Mouse (Mus musculus) gastrocnemius, postnatal 10 days (tissue): ENCODE results near the gene Cpsf3. TPM values are rescaled to one million over a fixed set of nuclear protein-coding genes. Genes with fewer than 3 reads are reported as not detected.

ENCODE experiments used
- DNase-seq: peaks from one replicate; pipeline ENCODE4 v3.0.0; 2021; ENCODE audit warnings: mixed read lengths
- total RNA-seq, 2 experiments: library from RNA; stranded (reverse); gene quantifications; 2 replicates each; pipeline ENCODE4 v1.2.3; 2021

The Cpsf3 gene
- total RNA-seq, 2 experiments from 2014 or later, result 29.8 to 33.6 TPM

GRCm38 (mm10) chr12:21333766-21334165 is 48.6 kb downstream of the Cpsf3 start:
- no peak for DNase-seq

- DNase-seq, result no peak
Measured at GRCm38 (mm10) chr12:21335869-21336268, 50.7 kb downstream of the Cpsf3 start.

- no peak for DNase-seq
Measured at GRCm38 (mm10) chr12:21337171-21337570, 52.0 kb downstream of the Cpsf3 start.

GRCm38 (mm10) chr12:21340674-21341073 is 55.5 kb downstream of the Cpsf3 start:
- no peak for DNase-seq

GRCm38 (mm10) chr12:21346972-21347371 is 61.8 kb downstream of the Cpsf3 start:
- DNase-seq, result no peak

- no peak for DNase-seq
Measured at GRCm38 (mm10) chr12:21350113-21350876, 65.1 kb downstream of the Cpsf3 start.

GRCm38 (mm10) chr12:21353681-21354080 is 68.5 kb downstream of the Cpsf3 start:
- DNase-seq, result no peak

GRCm38 (mm10) chr12:21362686-21363085 is 77.5 kb downstream of the Cpsf3 start:
- DNase-seq, result no peak

- DNase-seq, result no peak
Measured at GRCm38 (mm10) chr12:21363195-21363594, 78.0 kb downstream of the Cpsf3 start.

Other genes starting within 250 kb of the Cpsf3 start
- gene Itgb1bp1, start 893 bp downstream of the Cpsf3 start, total RNA-seq, result 10 to 100 TPM; 32.2 to 34.8 TPM
- gene Iah1, start 31.0 kb downstream of the Cpsf3 start, total RNA-seq, result 10 to 100 TPM in 1 of 2 experiments, 1 to 10 TPM in 1; 9.5 to 14.2 TPM
- gene Adam17, start 88.2 kb downstream of the Cpsf3 start, total RNA-seq, result 10 to 100 TPM; 31.2 to 36.6 TPM
- 10 to 100 TPM; 81.9 to 99.8 TPM for gene Ywhaq, start 132.2 kb downstream of the Cpsf3 start, total RNA-seq